Comparison of ENCODE assay signal across 8 mouse cellular contexts in genomic region chr11:75170136-75170751, GRCm38 (mm10). TPM values are rescaled to one million over a fixed set of nuclear protein-coding genes. Genes with fewer than 3 reads are reported as not detected.
DNase-seq lines count a peak whose midpoint lies in the region; ATAC-seq lines count a peak whose summit lies in the region.

No protein-coding gene starts in this region.

- DNase-seq in Muller cell, postnatal 12 days (ENCODE audit: inconsistent ontology term) = peak; percentile 97
- DNase-seq in cerebellum, adult 9-11 months = peak; percentile 93
- peak; percentile 87 to 97 for DNase-seq in frontal cortex, adult 2 months (ENCODE audit: extremely low spot score in 1 of 2, low spot score in 1 of 2)
- DNase-seq in hindbrain, embryonic 11.5 days (ENCODE audit: low spot score) = peak; percentile 93
- DNase-seq in layer of hippocampus, adult 9-11 months = peak; percentile 93
- DNase-seq in ovary, postnatal 10 days (ENCODE audit: low spot score) = peak; percentile 80
- DNase-seq in thymus, postnatal 14 days = peak; percentile 89

- peak; percentile 48; the same call in 1 of the 2 replicates for ATAC-seq in hindbrain, embryonic 11.5 days (ENCODE audit: low FRiP score)
- ATAC-seq in lung, embryonic 16.5 days (ENCODE audit: low read depth) = peak; percentile 46

- H3K4me3 ChIP-seq in hindbrain, embryonic 11.5 days (ENCODE audit: low read depth, low read length) = peak overlapping the region; percentile 41
- H3K4me3 ChIP-seq in lung, embryonic 16.5 days (ENCODE audit: low read length) = peak overlapping the region; percentile 75

- peaks cover 80% of the 10 kb centered on the region for H3K27me3 ChIP-seq in hindbrain, embryonic 11.5 days (ENCODE audit: control insufficient read depth, insufficient read depth, low read length)
- H3K27me3 ChIP-seq in lung, embryonic 16.5 days (ENCODE audit: control insufficient read depth, insufficient read depth, low read depth, low read length) = peaks cover 50% of the 10 kb centered on the region

- no peak overlapping the region for H3K27ac ChIP-seq in hindbrain, embryonic 11.5 days (ENCODE audit: low read depth, low read length)
- H3K27ac ChIP-seq in lung, embryonic 16.5 days (ENCODE audit: low read length) = peak overlapping the region; percentile 44

- H3K9ac ChIP-seq in hindbrain, embryonic 11.5 days (ENCODE audit: low read depth, low read length) = no peak overlapping the region
- H3K9ac ChIP-seq in lung, embryonic 16.5 days (ENCODE audit: low read length) = peak overlapping the region; percentile 32

- no peaks in the 10 kb centered on the region for H3K9me3 ChIP-seq in hindbrain, embryonic 11.5 days (ENCODE audit: control insufficient read depth, low read length)
- H3K9me3 ChIP-seq in lung, embryonic 16.5 days (ENCODE audit: control insufficient read depth, low read length) = no peaks in the 10 kb centered on the region

- peak overlapping the region; percentile 57 for H3K4me2 ChIP-seq in hindbrain, embryonic 11.5 days (replicated peaks; ENCODE audit: low read depth, low read length)
- peak overlapping the region; percentile 87 for H3K4me2 ChIP-seq in lung, embryonic 16.5 days (ENCODE audit: low read depth, low read length)

- under 1% methylated on average over 38 of the region's 38 CpGs for WGBS in hindbrain, embryonic 11.5 days
- under 1% methylated on average over 38 of the region's 38 CpGs for WGBS in lung, embryonic 16.5 days

- H3K36me3 ChIP-seq in hindbrain, embryonic 11.5 days (ENCODE audit: control insufficient read depth, insufficient read depth, low read length) = no peaks in the 10 kb centered on the region
- peaks cover 4% of the 10 kb centered on the region for H3K36me3 ChIP-seq in lung, embryonic 16.5 days (ENCODE audit: control insufficient read depth, insufficient read depth, low read length)

- H3K4me1 ChIP-seq in hindbrain, embryonic 11.5 days (replicated peaks; ENCODE audit: control insufficient read depth, insufficient read depth, low read length) = peaks cover 35% of the 10 kb centered on the region
- peaks cover 43% of the 10 kb centered on the region for H3K4me1 ChIP-seq in lung, embryonic 16.5 days (replicated peaks; ENCODE audit: control insufficient read depth, insufficient read depth, low read length)

RNA-seq across cellular contexts. Expression of gene Hic1, which starts 0.9 kb away (rescaled TPM):
- polyA plus RNA-seq in frontal cortex, adult 2 months (2012; rRNA removed) = 4.1 and 4.2 TPM in 2 replicates
- 0.90 and 1.5 TPM in 2 replicates for polyA plus RNA-seq in hindbrain, embryonic 11.5 days (2014; fragmentation: Nextera tagmentation; extraction: Ambion mirVana)
- polyA plus RNA-seq in lung, embryonic 16.5 days (2015; fragmentation: Nextera tagmentation; extraction: Ambion mirVana) = 8.4 and 8.5 TPM in 2 replicates

RNA-seq across cellular contexts. Expression of gene Ovca2, which starts 8.4 kb away (rescaled TPM):
- polyA plus RNA-seq in frontal cortex, adult 2 months (2012; rRNA removed) = 17.3 and 18.5 TPM in 2 replicates
- polyA plus RNA-seq in hindbrain, embryonic 11.5 days (2014; fragmentation: Nextera tagmentation; extraction: Ambion mirVana) = 28.0 and 31.0 TPM in 2 replicates
- polyA plus RNA-seq in lung, embryonic 16.5 days (2015; fragmentation: Nextera tagmentation; extraction: Ambion mirVana) = 24.0 and 24.2 TPM in 2 replicates

RNA-seq across cellular contexts. Expression of gene Dph1, which starts 20.8 kb away (rescaled TPM):
- polyA plus RNA-seq in frontal cortex, adult 2 months (2012; rRNA removed) = 21.2 and 22.2 TPM in 2 replicates
- polyA plus RNA-seq in hindbrain, embryonic 11.5 days (2014; fragmentation: Nextera tagmentation; extraction: Ambion mirVana) = 14.1 and 18.8 TPM in 2 replicates
- polyA plus RNA-seq in lung, embryonic 16.5 days (2015; fragmentation: Nextera tagmentation; extraction: Ambion mirVana) = 17.1 and 17.9 TPM in 2 replicates

RNA-seq across cellular contexts. Expression of gene Rtn4rl1, which starts 23.3 kb away (rescaled TPM):
- 25.3 and 28.1 TPM in 2 replicates for polyA plus RNA-seq in frontal cortex, adult 2 months (2012; rRNA removed)
- polyA plus RNA-seq in hindbrain, embryonic 11.5 days (2014; fragmentation: Nextera tagmentation; extraction: Ambion mirVana) = 2.4 and 2.8 TPM in 2 replicates
- polyA plus RNA-seq in lung, embryonic 16.5 days (2015; fragmentation: Nextera tagmentation; extraction: Ambion mirVana) = 2.0 and 2.9 TPM in 2 replicates
